Mouse (Mus musculus) hindbrain, postnatal 0 days (tissue): Measurements from ENCODE around the gene Foxc2. TPM values are rescaled to one million over a fixed set of nuclear protein-coding genes. Genes with fewer than 3 reads are reported as not detected.

Experiments used
- ATAC-seq: fragments of 200-750 bp; cut with Nextera tagmentation; 2 replicates; pipeline ENCODE4 v1.8.0; 2017; ENCODE audit warnings: mild to moderate bottlenecking, moderate TSS enrichment, moderate library complexity
- DNase-seq: peaks from one replicate; pipeline ENCODE4 v3.0.0-alpha.2; 2015; ENCODE audit warnings: low spot score
- H3K27ac ChIP-seq: fragments of 300-500 bp; sonication (generic); 2 replicates; pipeline ENCODE4 v1.5.1; 2014; ENCODE audit warnings: mild to moderate bottlenecking
- H3K27me3 ChIP-seq: fragments of 300-500 bp; sonication (generic); 2 replicates; pipeline ENCODE4 v1.6.1; 2014; ENCODE audit warnings: low read length, mixed read lengths; ENCODE audit not compliant: insufficient read depth
- H3K36me3 ChIP-seq: fragments of 300-500 bp; sonication (generic); 2 replicates; pipeline ENCODE4 v1.6.1; 2014; ENCODE audit warnings: low read length, mixed read lengths; ENCODE audit not compliant: insufficient read depth
- H3K4me1 ChIP-seq: fragments of 300-500 bp; sonication (generic); 2 replicates; pipeline ENCODE4 v1.6.1; 2014; ENCODE audit warnings: antibody characterized with exemption, low read length, mixed read lengths; ENCODE audit not compliant: insufficient read depth
- H3K4me2 ChIP-seq: fragments of 300-500 bp; sonication (generic); 2 replicates; pipeline ENCODE4 v1.6.1; 2014; ENCODE audit warnings: low read depth, mild to moderate bottlenecking, low read length, moderate library complexity, mixed read lengths
- H3K4me3 ChIP-seq: fragments of 300-500 bp; sonication (generic); 2 replicates; pipeline ENCODE4 v1.5.1; 2014; ENCODE audit warnings: low read length
- H3K9ac ChIP-seq: fragments of 300-500 bp; sonication (generic); replicated peaks from 2 replicates; pipeline ENCODE4 v1.6.1; 2014; ENCODE audit warnings: mild to moderate bottlenecking, low read length, moderate library complexity, mixed read lengths
- H3K9me3 ChIP-seq: fragments of 300-500 bp; sonication (generic); 2 replicates; pipeline ENCODE4 v1.6.1; 2016; ENCODE audit warnings: low read length, mixed read lengths
- CTCF ChIP-seq: IDR thresholded peaks from 2 replicates; pipeline ENCODE4 v1.5.1; 2016; ENCODE audit warnings: antibody characterized with exemption, control low read depth, low read depth
- WGBS: fragments of 180-500 bp; shearing (Covaris S2); extraction: QIAGEN DNeasy Blood & Tissue Kit; methylation state at CpG from one replicate; pipeline ENCODE4 v1.1.7; 2014; 5-methylcytosine and 5-hydroxymethylcytosine counted together
- polyA plus RNA-seq: library from polyadenylated mRNA; unstranded; fragments of >200 nt; fragmentation: Nextera tagmentation; extraction: Ambion mirVana; gene quantifications from 2 replicates; pipeline ENCODE4 v1.2.1, GENCODE M21; 2015
- total RNA-seq: library from RNA; depleted of rRNA; stranded (reverse); fragments of >200 nt; gene quantifications from 2 replicates; pipeline ENCODE4 v1.2.3, GENCODE M21; 2014

The Foxc2 gene
- total and polyA plus RNA-seq, 2 experiments from 2014 or later = 2.8 to 10.6 TPM

GRCm38 (mm10) chr8:121092627-121093026 is 23.3 kb upstream of the Foxc2 start:
- 3% methylated on average over 16 of the region's 16 CpGs for WGBS
- H3K9ac ChIP-seq = no peak overlapping the region
- no peak overlapping the region for H3K27ac ChIP-seq
- TF ChIP-seq CTCF = peak; percentile 96
- ATAC-seq (peak; percentile 71), DNase-seq (peak; percentile 92)
- H3K36me3 ChIP-seq = peaks cover 5% of the 10 kb centered on the region; the same call in 1 of the 2 replicates
- peaks cover 44% of the 10 kb centered on the region for H3K27me3 ChIP-seq
- H3K4me3 ChIP-seq = no peak overlapping the region
- no peaks in the 10 kb centered on the region for H3K4me1 ChIP-seq
- no peak overlapping the region for H3K4me2 ChIP-seq
- no peaks in the 10 kb centered on the region for H3K9me3 ChIP-seq

- ATAC-seq (no peak), DNase-seq (no peak)
- Histone ChIP-seq H3K27me3 (peaks cover 44% of the 10 kb centered on the region), H3K4me3 (no peak overlapping the region), H3K4me2 (no peak overlapping the region), H3K9ac (no peak overlapping the region), H3K27ac (no peak overlapping the region), H3K4me1 (no peaks in the 10 kb centered on the region), H3K9me3 (no peaks in the 10 kb centered on the region), H3K36me3 (peaks cover 12% of the 10 kb centered on the region)
- 61% methylated on average over 6 of the region's 6 CpGs for WGBS
- no peak; the same call in 1 of the 2 replicates for TF ChIP-seq CTCF
Observed at GRCm38 (mm10) chr8:121093496-121093895, 22.5 kb upstream of the Foxc2 start.

GRCm38 (mm10) chr8:121104049-121104818 is 11.7 kb upstream of the Foxc2 start:
- Histone ChIP-seq H3K9ac (no peak overlapping the region), H3K4me3 (no peak overlapping the region), H3K27me3 (no peaks in the 10 kb centered on the region), H3K36me3 (peaks cover 27% of the 10 kb centered on the region; the same call in 1 of the 2 replicates), H3K4me2 (no peak overlapping the region), H3K4me1 (no peaks in the 10 kb centered on the region), H3K27ac (no peak overlapping the region), H3K9me3 (no peaks in the 10 kb centered on the region)
- DNase-seq (peak; percentile 91), ATAC-seq (peak; percentile 42; the same call in 1 of the 2 replicates)
- WGBS = 48% methylated on average over 17 of the region's 17 CpGs
- TF ChIP-seq CTCF = peak; percentile 99

GRCm38 (mm10) chr8:121107668-121108656 is 8.0 kb upstream of the Foxc2 start, which contains the start of gene Mthfsd:
TSS of gene Mthfsd (minus strand) at chr8:121108392.
- Histone ChIP-seq H3K9ac (peak within 1 kb of the TSS; percentile 85), H3K36me3 (peaks cover 3% of the 10 kb centered on the region; the same call in 1 of the 2 replicates), H3K4me3 (peak within 1 kb of the TSS; percentile 68), H3K27ac (peak within 1 kb of the TSS; percentile 90), H3K4me2 (peak within 1 kb of the TSS; percentile 90), H3K9me3 (no peaks in the 10 kb centered on the region), H3K4me1 (no peaks in the 10 kb centered on the region), H3K27me3 (0 out of 2 replicates have a peak, but pooled peaks cover 3% of the 10 kb centered on the region)
- peak; percentile 99 for DNase-seq
- WGBS = 2% methylated on average over 70 of the region's 75 CpGs
- ATAC-seq = peak; percentile 96
- 0 out of 2 replicates have a peak, but pooled peaks have one; percentile 24 for TF ChIP-seq CTCF

GRCm38 (mm10) chr8:121108657-121109056 is 7.3 kb upstream of the Foxc2 start:
- Histone ChIP-seq H3K4me1 (no peaks in the 10 kb centered on the region), H3K27ac (no peak overlapping the region), H3K36me3 (no peaks in the 10 kb centered on the region), H3K4me3 (peak overlapping the region; percentile 68), H3K9me3 (no peaks in the 10 kb centered on the region), H3K9ac (peak overlapping the region; percentile 85), H3K4me2 (peak overlapping the region; percentile 90), H3K27me3 (peaks cover 6% of the 10 kb centered on the region)
- no peak for TF ChIP-seq CTCF
- WGBS = 10% methylated on average over 5 of the region's 5 CpGs
- ATAC-seq = no peak
- DNase-seq = no peak

GRCm38 (mm10) chr8:121111145-121111907 is 4.6 kb upstream of the Foxc2 start:
- Histone ChIP-seq H3K9me3 (no peaks in the 10 kb centered on the region), H3K4me2 (no peak overlapping the region), H3K9ac (no peak overlapping the region), H3K36me3 (no peaks in the 10 kb centered on the region), H3K27ac (no peak overlapping the region), H3K4me1 (no peaks in the 10 kb centered on the region), H3K4me3 (no peak overlapping the region), H3K27me3 (peaks cover 31% of the 10 kb centered on the region)
- DNase-seq (no peak), ATAC-seq (no peak)
- WGBS = 56% methylated on average over 7 of the region's 7 CpGs
- TF ChIP-seq CTCF = no peak
